Mouse (Mus musculus) kidney, adult 2 months (tissue): ENCODE results near the gene Ccdc152.

Source experiments
- CTCF ChIP-seq: fragments of 200-500 bp; conservative IDR thresholded peaks from 2 replicates; pipeline ENCODE4 v1.5.1; 2011; ENCODE audit warnings: low read depth, mild to moderate bottlenecking, control low read depth, low read length, moderate library complexity, mixed read lengths; ENCODE audit not compliant: insufficient read depth, insufficient read length
- POLR2A ChIP-seq: fragments of 200-500 bp; IDR thresholded peaks from one replicate; pipeline ENCODE4 v1.6.1; 2011; ENCODE audit warnings: low read depth, low read length, control low read depth

- no peak for TF ChIP-seq CTCF
- TF ChIP-seq POLR2A = no peak
These were observed 19.7 kb upstream of the Ccdc152 start for GRCm38 (mm10) chr15:3323041-3323440.
